Mouse (Mus musculus): ENCODE data around the gene Ranbp10.
"Not testable (repeated sequence)": the region's sequence is repeated elsewhere in the genome, so short reads cannot be mapped to it uniquely, and the experiment has no call there.

The Ranbp10 gene

DNA sequence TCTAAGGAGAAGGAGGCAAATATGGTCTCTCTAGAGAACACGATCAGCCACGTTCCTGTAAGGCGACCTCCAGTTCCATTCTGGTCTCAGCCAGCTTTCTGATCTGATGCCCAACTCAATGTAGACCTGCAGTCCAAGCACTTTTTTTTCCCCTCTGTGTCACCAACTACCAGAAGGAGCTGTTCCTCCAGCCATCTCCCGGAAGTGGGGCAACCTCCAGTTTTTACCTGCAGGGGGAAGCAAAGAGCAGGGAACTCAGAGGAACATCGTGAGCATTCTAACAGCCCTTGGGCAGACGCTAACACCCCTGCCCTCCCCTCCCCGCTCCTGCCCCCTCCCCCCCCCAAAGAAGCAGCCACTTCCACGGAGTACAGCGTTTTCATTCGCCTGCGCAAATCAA lies 8.2 kb upstream of the Ranbp10 start:
- DNase-seq (ENCODE audit: low read depth, low spot score), result peak; percentile 90

DNA sequence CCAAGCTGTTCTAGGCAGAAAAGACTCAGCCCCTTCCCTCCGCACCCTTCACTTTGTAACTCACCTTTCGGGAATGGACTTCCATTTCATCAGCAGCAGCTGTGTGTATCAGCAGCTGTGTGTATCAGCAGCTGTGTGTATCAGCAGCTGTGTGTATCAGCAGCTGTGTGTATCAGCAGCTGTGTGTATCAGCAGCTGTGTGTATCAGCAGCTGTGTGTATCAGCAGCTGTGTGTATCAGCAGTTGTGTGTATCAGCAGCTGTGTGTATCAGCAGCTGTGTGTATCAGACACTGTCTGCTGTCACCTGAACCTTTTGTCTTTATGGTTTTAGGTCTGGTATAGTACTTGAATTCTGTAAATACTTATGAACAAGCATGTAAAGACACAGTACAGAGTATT lies 6.6 kb upstream of the Ranbp10 start:
- not testable (repeated sequence) for DNase-seq (ENCODE audit: low read depth, low spot score)

GRCm38 (mm10) chr8:105826379-105826778 lies 771 bp downstream of the Ranbp10 start:
- no peak for DNase-seq (ENCODE audit: low read depth, low spot score)

GRCm38 (mm10) chr8:105825506-105825905 lies 1.6 kb downstream of the Ranbp10 start:
- DNase-seq (ENCODE audit: low read depth, low spot score), result no peak

DNA sequence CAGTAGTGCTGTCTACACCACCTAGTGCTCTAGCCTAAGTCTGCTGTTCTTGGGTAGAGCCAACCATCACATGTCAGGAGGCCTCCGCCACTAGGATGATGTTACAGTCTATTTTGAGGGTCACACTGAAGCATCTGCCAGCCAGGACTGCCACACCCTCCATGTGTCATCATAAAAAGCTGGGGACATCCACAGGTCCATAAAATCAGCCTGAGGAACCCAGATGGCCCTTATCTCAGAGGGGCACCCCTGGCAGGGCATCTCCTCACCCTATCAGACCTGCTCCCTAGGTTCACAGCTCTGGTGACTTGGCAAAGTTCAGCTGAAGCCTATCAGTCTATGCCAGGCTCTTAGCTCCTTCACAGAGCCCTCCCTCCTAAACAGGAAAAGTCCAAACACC lies 6.2 kb downstream of the Ranbp10 start:
- DNase-seq (ENCODE audit: low read depth, low spot score), result no peak

- DNase-seq (ENCODE audit: low read depth, low spot score), result no peak
These were observed 7.5 kb downstream of the Ranbp10 start for GRCm38 (mm10) chr8:105819659-105820058.

GRCm38 (mm10) chr8:105813241-105813640 lies 13.9 kb downstream of the Ranbp10 start:
- no peak for DNase-seq (ENCODE audit: low read depth, low spot score)

DNA sequence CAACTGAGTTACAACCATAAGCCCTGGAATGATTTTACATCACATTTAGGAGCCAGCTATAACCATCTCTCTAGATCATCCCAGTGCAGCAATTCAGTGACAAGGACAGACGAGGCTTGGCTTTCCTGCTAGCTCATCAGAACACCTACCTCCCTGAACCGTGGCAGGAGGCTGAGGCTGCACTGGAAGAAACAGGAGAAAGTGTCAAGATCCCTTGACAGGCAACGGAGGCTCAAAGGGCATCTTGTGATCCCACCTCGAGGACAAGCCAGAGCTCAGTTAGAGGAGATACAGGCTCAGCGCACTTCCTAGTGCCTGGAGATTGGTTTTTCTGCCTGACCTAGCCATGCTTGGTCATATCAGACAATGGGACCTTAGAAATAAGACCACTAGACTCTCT lies 14.6 kb downstream of the Ranbp10 start:
- DNase-seq (ENCODE audit: low read depth, low spot score), result no peak

DNA sequence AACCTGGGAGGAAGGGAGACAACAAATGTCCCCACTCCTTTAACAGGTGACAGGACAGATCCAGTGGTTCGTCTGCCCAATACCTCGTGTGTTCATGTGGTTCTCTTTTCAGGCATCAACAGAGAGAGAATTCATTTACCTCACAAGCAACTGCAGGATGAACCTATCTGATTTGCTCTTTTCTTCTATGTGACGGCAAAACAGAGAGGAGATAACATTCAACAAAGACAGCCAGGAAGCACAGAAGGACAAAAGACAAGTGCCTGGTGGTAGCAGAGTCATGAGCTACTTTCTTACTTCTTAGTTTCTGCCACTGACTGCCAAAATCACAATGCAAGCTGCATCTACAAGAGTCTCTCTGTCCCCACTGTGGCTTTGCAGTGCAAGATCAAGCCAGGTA lies 15.6 kb downstream of the Ranbp10 start:
- no peak for DNase-seq (ENCODE audit: low read depth, low spot score)

DNA sequence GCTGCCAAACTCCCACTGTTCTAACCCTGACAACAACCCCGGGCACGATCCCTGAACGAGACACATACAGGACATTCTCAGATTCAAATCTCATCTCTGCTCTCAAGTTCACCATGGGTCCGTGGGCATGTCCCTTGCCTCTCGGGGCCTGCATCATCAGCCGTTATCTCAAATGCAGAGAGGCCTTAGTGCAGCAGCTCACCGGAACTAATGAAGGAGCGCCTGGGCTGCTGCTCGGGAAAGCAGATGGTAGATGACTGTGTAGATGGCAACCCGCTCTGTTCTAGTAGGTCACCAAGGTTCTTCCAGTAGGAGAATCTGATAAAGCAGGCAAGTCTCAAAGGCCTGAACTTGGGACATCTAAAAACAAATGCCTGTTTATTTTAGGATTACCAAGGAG lies 16.1 kb downstream of the Ranbp10 start:
- no peak for DNase-seq (ENCODE audit: low read depth, low spot score)

GRCm38 (mm10) chr8:105810245-105810786 lies 16.8 kb downstream of the Ranbp10 start:
- no peak for DNase-seq (ENCODE audit: low read depth, low spot score)

- DNase-seq (ENCODE audit: low read depth, low spot score), result no peak
These were observed 18.7 kb downstream of the Ranbp10 start for GRCm38 (mm10) chr8:105808480-105808879.

GRCm38 (mm10) chr8:105807766-105808165 lies 19.4 kb downstream of the Ranbp10 start:
- DNase-seq (ENCODE audit: low read depth, low spot score), result no peak

GRCm38 (mm10) chr8:105805964-105806363 lies 21.2 kb downstream of the Ranbp10 start:
- DNase-seq (ENCODE audit: low read depth, low spot score), result no peak

DNA sequence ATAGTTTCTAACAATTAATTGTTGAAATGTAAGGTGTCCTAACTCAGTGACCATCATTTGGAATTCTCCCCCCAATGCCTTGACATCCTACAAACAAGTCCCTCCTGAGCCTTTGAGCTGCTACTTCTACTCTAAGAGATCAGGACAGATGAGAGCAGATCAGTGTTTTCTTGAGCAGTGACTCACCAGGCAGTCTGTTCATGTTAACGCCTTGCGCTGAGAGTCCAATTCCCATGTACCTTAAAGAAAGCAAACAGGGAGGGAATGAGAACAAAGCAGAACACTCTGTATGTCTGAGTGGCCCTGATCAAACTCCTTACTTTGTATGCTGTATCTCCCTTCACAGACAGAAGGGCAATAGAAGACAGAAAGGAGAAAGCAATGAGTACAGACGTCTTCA lies 21.8 kb downstream of the Ranbp10 start:
- no peak for DNase-seq (ENCODE audit: low read depth, low spot score)

GRCm38 (mm10) chr8:105804797-105805196 lies 22.4 kb downstream of the Ranbp10 start:
- DNase-seq (ENCODE audit: low read depth, low spot score), result no peak

GRCm38 (mm10) chr8:105801153-105801904 lies 25.8 kb downstream of the Ranbp10 start:
- DNase-seq (ENCODE audit: low read depth, low spot score), result no peak

DNA sequence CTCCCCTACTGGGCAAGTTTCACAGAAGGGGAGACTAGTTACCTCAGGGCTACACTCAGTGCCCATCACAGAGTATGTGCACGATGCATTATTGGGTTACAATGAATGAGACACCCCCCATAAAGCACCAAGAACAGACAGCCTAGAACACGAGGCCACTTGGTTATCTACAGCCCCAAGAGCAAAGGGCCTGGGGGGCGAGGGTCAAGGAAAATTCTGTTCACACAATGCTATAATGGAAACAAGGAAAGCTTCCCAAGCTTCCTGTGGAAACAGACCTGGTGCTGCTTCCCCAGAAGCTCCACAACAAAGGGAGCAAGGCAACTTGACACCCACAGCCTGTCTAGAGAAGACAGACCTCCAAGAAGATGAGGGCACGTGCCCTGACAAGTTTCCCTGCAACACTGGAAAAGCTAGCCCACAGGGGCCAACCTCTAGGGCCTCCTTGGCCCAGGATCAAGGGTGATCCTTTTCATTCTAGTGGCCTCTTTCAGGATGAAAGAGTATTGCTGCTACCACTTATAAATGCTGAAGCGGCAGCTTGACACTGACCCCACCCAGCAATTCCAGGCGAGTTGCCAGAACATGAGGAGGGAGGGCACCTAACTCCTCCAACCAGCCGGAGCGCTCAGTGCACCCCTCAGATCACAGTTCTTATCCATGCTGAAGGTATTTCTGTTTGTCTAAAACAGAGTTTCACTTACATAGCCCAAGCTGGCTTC lies 27.9 kb downstream of the Ranbp10 start:
- DNase-seq (ENCODE audit: low read depth, low spot score), result peak; percentile 50

DNA sequence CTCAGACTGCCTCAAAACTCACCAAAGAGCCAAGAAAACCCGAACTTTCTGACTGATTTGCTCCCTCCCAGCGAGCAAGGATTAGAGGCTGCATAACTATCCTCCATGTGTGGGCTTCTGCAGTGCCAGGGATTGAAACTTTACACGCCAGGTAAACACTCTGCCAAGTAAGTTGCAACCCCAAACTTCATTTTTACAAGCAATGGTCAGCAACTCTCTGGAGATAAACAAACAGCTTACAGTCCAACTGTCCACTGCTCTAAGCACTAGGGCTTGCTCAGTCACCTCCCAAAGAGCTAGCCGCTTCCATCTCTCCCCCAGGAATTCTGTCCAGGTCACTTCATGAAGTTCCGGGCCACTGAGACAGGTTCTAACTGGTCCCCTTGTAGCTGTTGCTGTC lies 28.7 kb downstream of the Ranbp10 start:
- DNase-seq (ENCODE audit: low read depth, low spot score), result no peak

- no peak for DNase-seq (ENCODE audit: low read depth, low spot score)
These were observed 31.4 kb downstream of the Ranbp10 start for GRCm38 (mm10) chr8:105795785-105796184.

- DNase-seq (ENCODE audit: low read depth, low spot score), result no peak
These were observed 33.0 kb downstream of the Ranbp10 start for GRCm38 (mm10) chr8:105794009-105794598.

- DNase-seq (ENCODE audit: low read depth, low spot score), result no peak
These were observed 33.8 kb downstream of the Ranbp10 start for GRCm38 (mm10) chr8:105793331-105793730.

DNA sequence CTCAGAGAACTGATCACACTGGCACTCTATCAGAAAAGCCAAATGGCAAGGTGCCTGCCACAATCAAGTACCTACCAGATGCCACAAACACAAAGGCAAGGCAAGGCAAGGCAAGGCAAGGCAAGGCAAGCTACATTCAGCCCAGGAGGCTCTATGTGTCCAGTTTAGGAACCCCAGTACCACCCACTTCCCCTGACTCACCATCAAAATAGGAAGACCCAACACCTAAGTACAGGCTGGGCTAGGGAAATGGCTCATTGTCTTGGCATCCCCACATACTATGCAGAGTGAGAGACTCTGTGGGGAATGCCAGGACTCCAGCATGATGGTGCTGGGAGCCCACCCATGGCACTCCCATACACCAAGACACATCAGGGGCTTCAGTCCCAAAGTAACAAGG lies 37.5 kb downstream of the Ranbp10 start:
- no peak for DNase-seq (ENCODE audit: low read depth, low spot score)

Measured in ES-CJ7 (cell line).